Mouse (Mus musculus): ENCODE measurements around the gene Pin4.
"Not testable (repeated sequence)": the region's sequence is repeated elsewhere in the genome, so short reads cannot be mapped to it uniquely, and the experiment has no call there.

The Pin4 gene

DNA sequence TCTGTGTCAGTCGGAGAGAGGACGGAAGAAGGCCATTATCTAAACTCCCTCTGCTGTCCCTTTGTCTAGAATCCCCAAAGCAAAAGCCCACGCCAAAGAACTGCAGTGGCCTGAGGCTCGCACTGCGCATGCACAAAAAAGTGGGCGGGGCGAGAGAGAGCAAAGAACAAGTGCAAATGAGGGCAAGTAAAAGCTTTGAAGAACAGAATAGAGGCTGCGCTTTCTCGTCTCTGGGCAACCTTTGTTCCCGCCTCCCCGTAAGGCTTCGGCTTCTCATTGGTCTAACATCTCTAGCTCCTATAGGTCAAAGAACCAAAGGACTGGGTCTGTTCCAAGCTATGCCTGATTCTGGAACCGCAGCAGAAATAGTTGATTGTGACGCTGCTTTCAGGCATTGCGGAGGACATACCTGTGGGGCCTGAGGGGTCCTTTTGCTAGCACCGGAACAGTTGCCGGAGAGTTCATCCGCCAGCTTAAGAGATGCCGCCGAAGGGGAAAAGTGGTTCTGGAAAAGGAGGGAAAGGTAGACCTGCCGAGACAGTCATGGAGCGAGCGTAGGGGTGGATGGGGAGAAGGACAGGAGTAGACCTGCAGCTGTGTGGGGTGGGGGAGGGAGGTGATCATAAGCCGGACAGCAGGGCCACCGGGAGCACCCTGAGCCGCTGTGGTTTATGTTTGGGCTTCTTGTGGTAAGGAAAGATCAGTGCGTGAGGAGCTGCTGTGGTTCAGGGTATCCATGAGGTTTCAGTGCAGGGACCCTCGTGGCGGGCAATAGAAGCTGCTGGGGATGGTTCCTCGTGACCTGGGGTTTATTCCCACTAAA, at the start of gene Pin4:
Gene Pin4 (plus strand): TSS at position 406 of the 823 bp plus-strand sequence.
- DNase-seq: peak; percentile 87 to 92

DNA sequence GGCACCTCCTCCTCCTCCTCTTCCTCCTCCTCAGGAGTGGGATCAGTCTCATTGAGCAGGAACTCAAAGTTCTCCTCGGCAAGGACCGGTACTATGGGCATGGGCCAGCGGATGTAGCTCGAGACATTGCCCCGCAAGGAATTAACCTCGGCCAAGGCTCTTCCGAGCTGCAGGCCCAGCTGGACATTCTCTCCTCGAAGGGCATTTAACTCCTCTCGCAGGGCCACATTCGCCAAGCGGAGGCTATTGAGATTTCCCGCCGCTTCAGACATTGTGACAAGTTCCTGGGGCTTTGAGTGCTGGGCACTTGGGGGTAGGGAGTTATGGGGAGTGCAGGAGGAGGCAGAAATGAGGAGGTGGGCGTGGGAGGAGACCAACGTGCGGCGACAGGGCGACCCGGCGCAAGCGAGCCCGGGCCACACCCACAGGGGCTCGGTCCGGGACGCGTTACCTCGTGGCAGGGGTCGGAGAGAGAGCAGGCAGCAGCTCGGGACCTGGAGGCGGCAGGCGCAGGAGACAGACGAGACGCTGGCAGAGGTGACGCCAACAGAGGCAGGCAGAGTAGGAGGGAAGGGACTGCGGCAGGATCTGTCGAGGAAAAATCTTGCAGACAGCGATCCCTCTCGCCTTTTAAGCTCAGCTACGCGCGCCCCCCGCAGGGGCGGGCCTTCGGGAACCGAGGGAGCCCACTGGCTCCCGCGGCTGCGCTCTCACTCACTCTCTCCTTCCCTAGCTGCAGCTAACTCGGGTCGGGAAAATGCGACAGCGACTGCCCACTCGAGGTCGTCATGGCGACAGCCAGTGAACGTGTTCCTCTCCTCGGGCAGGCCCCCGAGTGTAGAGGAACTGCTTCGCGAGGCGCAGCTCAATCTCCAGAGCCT, 48.4 kb upstream of the Pin4 start, which contains the start of gene Rtl5:
Gene Rtl5 (minus strand): TSS at position 714 of the 881 bp plus-strand sequence.
- DNase-seq: peak; percentile 65 to 79

DNA sequence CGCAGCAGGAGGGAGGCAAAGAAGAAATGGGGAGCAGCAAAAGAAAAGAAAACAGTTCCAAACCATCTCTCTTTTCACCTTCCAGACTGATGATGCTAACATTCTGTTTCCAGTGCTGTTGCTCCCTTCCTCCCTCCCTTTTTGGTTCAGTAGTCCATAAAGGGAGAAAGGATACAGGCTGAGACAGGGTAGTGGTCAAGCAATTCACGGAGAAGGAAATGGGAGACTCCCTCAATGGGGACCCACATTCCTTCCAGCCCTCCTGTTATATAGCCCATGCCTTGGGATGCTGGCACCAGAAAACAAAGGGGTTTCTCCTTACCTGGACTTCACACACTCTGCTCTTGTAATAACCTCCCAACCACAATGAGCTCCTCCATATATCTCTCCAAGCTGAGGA, 47.7 kb upstream of the Pin4 start:
- DNase-seq: no peak

GRCm38 (mm10) chrX:102073605-102074325, 45.5 kb upstream of the Pin4 start:
- no peak for DNase-seq

GRCm38 (mm10) chrX:102074435-102074834, 44.8 kb upstream of the Pin4 start:
- DNase-seq: no peak

DNA sequence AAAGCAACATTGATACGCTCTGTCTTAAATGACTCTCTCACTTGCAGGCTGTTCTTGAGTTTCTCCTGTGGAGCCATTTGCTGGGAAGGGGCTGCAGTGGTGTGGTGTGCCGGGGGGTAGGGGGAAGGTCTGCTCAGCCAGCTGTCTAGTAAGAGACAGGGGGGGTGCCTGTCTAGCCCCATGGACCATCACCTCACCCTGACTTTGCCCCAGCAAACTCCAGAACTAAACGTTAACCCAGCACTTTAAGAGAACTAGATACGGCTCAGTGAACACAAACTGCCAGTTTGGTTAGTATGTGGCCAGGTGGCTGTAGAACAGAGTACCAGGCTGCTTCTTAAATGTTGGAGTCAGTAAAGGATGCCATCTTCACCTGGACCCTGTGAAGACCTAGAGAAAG, 44.1 kb upstream of the Pin4 start:
- DNase-seq: no peak

- DNase-seq: no peak
Measured at GRCm38 (mm10) chrX:102076886-102077765, 42.1 kb upstream of the Pin4 start.

DNA sequence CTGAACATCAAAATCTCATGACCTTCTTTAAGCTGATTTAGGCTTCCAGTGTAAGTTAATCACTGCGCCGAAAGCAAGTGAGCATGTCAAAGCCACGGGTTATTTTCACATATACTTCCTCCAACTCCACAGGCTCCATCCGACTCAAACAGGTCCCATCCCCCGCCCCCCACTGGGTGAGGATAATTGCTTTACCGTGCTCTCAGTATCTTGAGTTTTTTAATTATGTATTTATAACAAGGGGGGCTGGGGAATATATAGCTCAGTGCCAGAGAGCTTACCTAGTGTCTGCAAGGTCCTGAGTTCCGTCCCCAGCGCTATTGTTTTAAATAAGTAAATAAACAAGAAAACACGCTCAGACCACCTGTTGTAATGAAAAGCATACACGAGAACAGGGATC, 38.2 kb upstream of the Pin4 start:
- no peak for DNase-seq

DNA sequence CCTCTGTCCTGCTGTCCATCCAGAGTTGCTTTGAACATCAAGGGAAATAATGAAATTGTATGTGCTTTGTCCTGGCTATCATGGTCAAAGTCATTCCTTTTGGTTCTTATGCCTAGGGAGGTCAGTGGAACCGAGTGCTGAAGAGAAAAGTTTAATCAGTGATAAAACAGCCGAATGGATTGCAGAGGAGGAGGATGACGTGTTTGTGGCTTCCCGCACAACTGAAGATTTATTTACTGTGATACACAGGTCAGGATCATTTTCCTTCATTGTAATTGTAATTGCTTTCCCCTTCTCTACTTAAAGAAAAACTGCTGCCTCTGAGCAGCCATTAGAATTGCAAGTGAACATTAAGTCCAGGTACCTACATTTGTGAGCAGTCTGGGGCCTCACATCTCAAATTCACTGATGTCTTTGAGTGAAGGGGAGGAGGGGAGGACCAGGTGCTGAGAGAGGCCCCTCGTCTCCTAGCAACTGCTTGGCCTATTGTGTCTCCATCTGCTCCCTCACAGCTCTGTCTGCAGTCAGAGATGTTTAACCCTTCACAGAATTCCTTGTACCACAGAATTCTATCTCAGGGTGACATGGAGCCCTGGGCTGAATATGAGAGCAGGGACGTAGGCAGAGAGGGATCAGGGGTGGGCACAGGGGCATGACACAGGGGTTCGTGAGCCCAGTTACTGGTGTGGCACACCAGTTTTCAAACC, 37.5 kb upstream of the Pin4 start:
- DNase-seq: no peak

GRCm38 (mm10) chrX:102082340-102082739, 36.9 kb upstream of the Pin4 start:
- no peak for DNase-seq

DNA sequence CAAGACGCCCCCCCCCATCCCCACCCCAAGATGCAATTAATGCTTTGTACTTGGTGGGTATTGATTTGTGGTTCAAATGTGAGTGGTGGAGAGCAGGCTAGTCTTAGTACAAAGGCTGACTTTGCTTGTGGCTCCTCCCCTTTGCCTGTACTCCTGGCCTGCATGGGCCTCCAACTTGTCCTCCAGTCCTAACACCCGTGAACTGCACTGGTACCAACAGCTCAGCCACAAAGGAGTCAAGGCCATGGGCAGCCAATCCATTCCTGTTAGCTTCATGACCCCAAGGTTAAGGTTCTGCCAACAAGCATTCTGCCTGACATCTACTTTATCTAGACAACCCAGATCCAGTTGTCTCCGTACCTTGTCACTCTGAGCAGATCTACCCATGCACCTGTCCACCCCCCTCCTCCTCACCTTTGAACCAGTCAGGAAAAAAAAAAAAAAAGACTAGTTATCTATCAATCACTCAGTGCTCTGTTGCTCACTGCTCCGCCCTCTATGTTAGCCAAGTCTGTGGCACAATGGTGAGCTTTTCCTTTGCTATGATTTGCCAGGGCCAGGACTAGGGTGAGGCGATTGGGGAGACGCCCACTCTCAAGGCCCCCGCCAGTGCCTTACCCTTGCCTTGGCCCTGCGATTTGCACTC, 33.3 kb upstream of the Pin4 start:
- DNase-seq: no peak

- no peak for DNase-seq
Measured at GRCm38 (mm10) chrX:102090605-102091004, 28.6 kb upstream of the Pin4 start.

- DNase-seq: no peak
Measured at GRCm38 (mm10) chrX:102094381-102094904, 24.8 kb upstream of the Pin4 start.

- DNase-seq: no peak
Measured at GRCm38 (mm10) chrX:102101886-102102285, 17.4 kb upstream of the Pin4 start.

- DNase-seq: not testable (repeated sequence)
Measured at GRCm38 (mm10) chrX:102103830-102104229, 15.4 kb upstream of the Pin4 start.

DNA sequence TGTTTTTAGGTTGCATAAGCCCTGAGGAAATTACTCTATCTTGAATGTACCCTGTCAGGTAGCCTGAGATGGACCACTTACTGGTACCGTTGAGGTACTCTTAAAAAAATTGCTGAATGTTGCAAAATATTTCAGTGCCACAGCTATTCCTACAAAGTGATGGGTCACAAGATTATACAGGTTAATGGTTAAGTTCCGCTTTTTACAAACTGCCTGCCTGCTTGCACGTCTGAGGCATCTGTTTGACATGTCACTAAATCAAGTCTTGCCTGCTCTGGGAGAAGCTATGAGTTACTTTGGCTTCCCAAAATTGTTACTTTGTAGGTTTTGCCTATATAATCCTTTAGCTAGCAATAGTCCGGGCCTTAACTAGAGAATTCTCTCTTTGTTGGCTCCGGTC, 9.9 kb upstream of the Pin4 start:
- not testable (repeated sequence) for DNase-seq

DNA sequence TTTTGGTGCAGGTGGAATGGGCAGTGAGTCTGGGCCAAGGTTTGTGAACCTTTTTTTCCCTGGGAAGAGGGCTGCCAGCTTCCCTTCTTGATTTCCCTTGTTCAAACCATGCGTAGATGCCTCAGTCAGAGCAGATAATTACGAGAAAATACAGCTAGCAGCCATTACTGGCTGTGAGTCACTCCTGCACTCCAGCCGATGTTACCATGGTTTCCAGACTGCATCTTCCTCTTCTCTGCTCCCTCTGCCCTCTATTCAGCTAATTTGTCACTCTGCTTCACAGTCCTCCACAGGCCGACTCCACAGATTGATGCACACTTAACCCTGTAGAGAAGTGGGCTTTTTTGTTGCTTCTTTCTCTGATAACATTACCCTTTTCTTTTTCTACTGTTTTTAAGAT, 3.6 kb upstream of the Pin4 start:
- DNase-seq: no peak

GRCm38 (mm10) chrX:102121321-102121720, 2.1 kb downstream of the Pin4 start:
- no peak for DNase-seq

- DNase-seq: no peak
Measured at GRCm38 (mm10) chrX:102141157-102141556, 21.9 kb downstream of the Pin4 start.

GRCm38 (mm10) chrX:102156618-102157422, 37.6 kb downstream of the Pin4 start, which contains the start of gene Ercc6l:
Gene Ercc6l (minus strand): TSS chrX:102157091.
- DNase-seq: peak; percentile 86 to 93

All from thymus, postnatal 36 days (tissue).